Mouse (Mus musculus) brain, embryonic 14.5 days (tissue): ENCODE results near the gene Dazap1.

Experiments
- CTCF ChIP-seq: fragments of 200-500 bp; IDR thresholded peaks from 2 replicates; pipeline ENCODE4 v1.5.1; 2012; ENCODE audit warnings: inconsistent platforms, mild to moderate bottlenecking, moderate library complexity, borderline replicate concordance; ENCODE audit not compliant: insufficient read depth, insufficient read length; ENCODE audit errors: extremely low read depth
- POLR2A ChIP-seq: fragments of 200-500 bp; IDR thresholded peaks from 2 replicates; pipeline ENCODE4 v1.6.1; 2012; ENCODE audit warnings: mild to moderate bottlenecking, inconsistent platforms, borderline replicate concordance; ENCODE audit not compliant: poor library complexity, insufficient read depth, insufficient read length, severe bottlenecking; ENCODE audit errors: extremely low read depth

DNA sequence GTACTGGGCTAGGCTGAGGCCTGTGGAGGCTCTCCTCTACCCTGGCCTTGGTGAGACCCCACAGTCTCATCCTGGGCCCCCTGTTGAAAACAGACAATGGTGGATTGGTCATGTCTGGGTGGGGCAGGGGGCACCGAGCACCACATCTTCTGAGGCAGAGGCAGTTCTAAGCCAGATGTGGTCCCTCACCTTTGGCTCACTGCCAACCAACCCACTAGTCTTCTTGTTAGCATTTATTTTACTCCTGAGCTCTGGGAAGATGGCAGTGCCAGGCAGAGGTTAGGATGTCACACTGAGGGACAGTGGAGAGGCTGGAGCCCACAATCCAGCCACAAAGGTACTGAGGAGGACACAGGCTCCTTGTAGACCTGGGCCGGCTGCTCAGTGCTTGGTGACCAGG, 3.4 kb upstream of the Dazap1 start:
- no peak for TF ChIP-seq POLR2A
- no peak for TF ChIP-seq CTCF
